Mouse (Mus musculus) gastrocnemius, adult 18-20 months (tissue): ENCODE measurements around the gene Apba1. TPM values are rescaled to one million over a fixed set of nuclear protein-coding genes. Genes with fewer than 3 reads are reported as not detected.

Experiments used
- DNase-seq: peaks from one replicate; pipeline ENCODE4 v3.0.0; 2021; ENCODE audit warnings: low spot score
- long read RNA-seq, 2 experiments: library from polyadenylated mRNA; stranded (forward); transcript quantifications; one replicate each; pipeline ENCODE4 v2.0.0; 2021
- total RNA-seq, 2 experiments: library from RNA; stranded (reverse); gene quantifications; 2 replicates each; pipeline ENCODE4 v1.2.3; 2021

Gene Apba1
- total RNA-seq = 1 to 10 TPM in 1 of 2 experiments, under 1 TPM in 1; 0.82 to 1.3 TPM
- long read RNA-seq, experiment 1, partial matches to known transcripts = 0 of 1 reads
- long read RNA-seq, experiment 1, other reads (novel, unspliced or antisense) = 1 of 1 reads
- long read RNA-seq, experiment 2 = 0 reads

GRCm38 (mm10) chr19:23758554-23759321, at the start of gene Apba1:
Apba1 (plus strand) TSS chr19:23758887.
- DNase-seq = no peak

GRCm38 (mm10) chr19:23746506-23746905, 12.2 kb upstream of the Apba1 start:
- no peak for DNase-seq

- peak; percentile 12 for DNase-seq
Observed at GRCm38 (mm10) chr19:23757011-23757410, 1.7 kb upstream of the Apba1 start.

GRCm38 (mm10) chr19:23757961-23758553, 630 bp upstream of the Apba1 start:
- DNase-seq = peak; percentile 92

- peak; percentile 9 for DNase-seq
Observed at GRCm38 (mm10) chr19:23759322-23759945, 747 bp downstream of the Apba1 start.

GRCm38 (mm10) chr19:23763371-23763770, 4.7 kb downstream of the Apba1 start:
- DNase-seq = no peak

GRCm38 (mm10) chr19:23764051-23764450, 5.4 kb downstream of the Apba1 start:
- no peak for DNase-seq

GRCm38 (mm10) chr19:23768864-23769263, 10.2 kb downstream of the Apba1 start:
- DNase-seq = no peak

GRCm38 (mm10) chr19:23770494-23771423, 12.1 kb downstream of the Apba1 start:
- no peak for DNase-seq

GRCm38 (mm10) chr19:23771971-23772370, 13.3 kb downstream of the Apba1 start:
- DNase-seq = no peak

- no peak for DNase-seq
Observed at GRCm38 (mm10) chr19:23775356-23775755, 16.7 kb downstream of the Apba1 start.

- no peak for DNase-seq
Observed at GRCm38 (mm10) chr19:23779130-23779529, 20.4 kb downstream of the Apba1 start.

- no peak for DNase-seq
Observed at GRCm38 (mm10) chr19:23780105-23780504, 21.4 kb downstream of the Apba1 start.

- no peak for DNase-seq
Observed at GRCm38 (mm10) chr19:23781968-23782367, 23.3 kb downstream of the Apba1 start.

GRCm38 (mm10) chr19:23788420-23789132, 29.9 kb downstream of the Apba1 start:
- no peak for DNase-seq

GRCm38 (mm10) chr19:23791704-23792103, 33.0 kb downstream of the Apba1 start:
- no peak for DNase-seq

GRCm38 (mm10) chr19:23792559-23792958, 33.9 kb downstream of the Apba1 start:
- no peak for DNase-seq

- no peak for DNase-seq
Observed at GRCm38 (mm10) chr19:23794491-23794890, 35.8 kb downstream of the Apba1 start.

- DNase-seq = no peak
Observed at GRCm38 (mm10) chr19:23795156-23795555, 36.5 kb downstream of the Apba1 start.

- DNase-seq = peak; percentile 36
Observed at GRCm38 (mm10) chr19:23801174-23801573, 42.5 kb downstream of the Apba1 start.
